Mouse (Mus musculus) limb, embryonic 11.5 days (tissue): Measurements from ENCODE around the gene Gm10803. TPM values are rescaled to one million over a fixed set of nuclear protein-coding genes. Genes with fewer than 3 reads are reported as not detected.

Experiments
- ATAC-seq: fragments of 200-750 bp; cut with Nextera tagmentation; 2 replicates; pipeline ENCODE4 v1.8.0; 2017; ENCODE audit warnings: low read depth; ENCODE audit not compliant: insufficient number of reproducible peaks, low FRiP score, low TSS enrichment
- DNase-seq: peaks from one replicate; pipeline ENCODE4 v3.0.0-alpha.2; 2015; ENCODE audit warnings: low spot score
- H3K27ac ChIP-seq: fragments of 300-500 bp; sonication (generic); replicated peaks from 2 replicates; pipeline ENCODE4 v1.5.1; 2014; ENCODE audit warnings: low read depth, mild to moderate bottlenecking, low read length
- H3K27me3 ChIP-seq: fragments of 300-500 bp; sonication (generic); 2 replicates; pipeline ENCODE4 v1.6.1; 2014; ENCODE audit warnings: mild to moderate bottlenecking, low read length, mixed read lengths; ENCODE audit not compliant: control insufficient read depth, insufficient read depth
- H3K36me3 ChIP-seq: fragments of 300-500 bp; sonication (generic); 2 replicates; pipeline ENCODE4 v1.6.1; 2014; ENCODE audit warnings: mild to moderate bottlenecking, low read length, moderate library complexity, mixed read lengths; ENCODE audit not compliant: control insufficient read depth, insufficient read depth
- H3K4me1 ChIP-seq: fragments of 300-500 bp; sonication (generic); 2 replicates; pipeline ENCODE4 v1.6.1; 2014; ENCODE audit warnings: low read length, mixed read lengths; ENCODE audit not compliant: control insufficient read depth, insufficient read depth
- H3K4me2 ChIP-seq: fragments of 300-500 bp; sonication (generic); 2 replicates; pipeline ENCODE4 v1.6.1; 2014; ENCODE audit warnings: low read depth, mild to moderate bottlenecking, moderate library complexity; ENCODE audit not compliant: severe bottlenecking
- H3K4me3 ChIP-seq: fragments of 300-500 bp; sonication (generic); 2 replicates; pipeline ENCODE4 v1.5.1; 2014; ENCODE audit warnings: low read depth, low read length
- H3K9ac ChIP-seq: fragments of 300-500 bp; sonication (generic); 2 replicates; pipeline ENCODE4 v1.6.1; 2014; ENCODE audit warnings: mild to moderate bottlenecking, low read length
- H3K9me3 ChIP-seq: fragments of 300-500 bp; sonication (generic); 2 replicates; pipeline ENCODE4 v1.6.1; 2016; ENCODE audit warnings: low read length; ENCODE audit not compliant: control insufficient read depth
- WGBS: fragments of 180-500 bp; shearing (Covaris S2); extraction: QIAGEN DNeasy Blood & Tissue Kit; methylation state at CpG from one replicate; pipeline ENCODE4 v1.1.7; 2014; 5-methylcytosine and 5-hydroxymethylcytosine counted together
- polyA plus RNA-seq: library from polyadenylated mRNA; unstranded; fragments of >200 nt; fragmentation: Nextera tagmentation; extraction: Ambion mirVana; gene quantifications from 2 replicates; pipeline ENCODE4 v1.2.1, GENCODE M21; 2014

Gene Gm10803
- polyA plus RNA-seq, 1 experiment from 2014 or later: not detected

DNA sequence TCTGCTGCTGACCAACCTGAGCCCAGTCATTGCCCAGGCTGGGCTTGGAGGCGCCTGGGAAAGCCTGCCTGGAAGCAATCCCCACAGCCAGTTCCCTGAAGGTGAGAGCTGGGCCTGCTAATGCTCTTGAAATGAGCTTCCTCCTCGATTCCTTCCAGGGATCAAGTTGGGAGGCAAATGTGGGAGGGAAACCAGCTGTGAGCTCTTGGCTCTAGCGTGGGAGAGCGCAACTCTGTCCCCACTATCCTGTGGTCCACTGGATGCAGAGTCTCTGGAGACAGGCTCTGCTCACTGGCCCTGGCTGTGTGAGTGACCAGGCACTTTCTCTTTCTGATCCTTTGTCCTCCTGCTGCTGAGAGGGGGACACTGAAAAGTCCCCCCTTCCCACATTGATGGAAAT is 30.8 kb upstream of the Gm10803 start:
- WGBS: 40% methylated on average over 4 of the region's 4 CpGs
- H3K4me1 ChIP-seq: peaks cover 12% of the 10 kb centered on the region; the same call in 1 of the 2 replicates
- H3K27ac ChIP-seq: no peak overlapping the region
- no peak for DNase-seq
- no peaks in the 10 kb centered on the region for H3K27me3 ChIP-seq
- H3K36me3 ChIP-seq: no peaks in the 10 kb centered on the region
- 0 out of 2 replicates have a peak overlapping the region, but pooled peaks have one; percentile 30 for H3K9ac ChIP-seq
- no peak for ATAC-seq
- H3K4me2 ChIP-seq: no peak overlapping the region
- no peak overlapping the region for H3K4me3 ChIP-seq
- H3K9me3 ChIP-seq: no peaks in the 10 kb centered on the region

DNA sequence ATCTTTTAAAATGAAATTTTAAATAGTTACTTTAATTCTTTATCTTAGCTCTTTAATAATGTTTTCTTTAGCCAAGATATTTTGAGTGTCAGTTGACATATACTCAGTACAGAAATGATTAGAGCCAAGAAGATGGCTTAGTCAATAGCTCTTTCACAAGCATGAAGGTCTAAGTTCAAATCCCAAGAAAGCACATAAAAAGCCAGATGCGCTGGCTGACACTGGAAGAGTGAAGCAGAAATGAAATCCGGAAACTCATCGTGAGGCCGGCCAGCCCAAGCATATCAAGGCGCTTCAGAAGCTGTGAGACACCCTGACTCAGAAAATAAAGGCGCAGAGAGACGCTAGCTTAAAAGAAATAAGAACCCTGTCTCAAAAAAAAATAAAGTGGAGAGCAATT is 26.5 kb upstream of the Gm10803 start:
- no peaks in the 10 kb centered on the region for H3K9me3 ChIP-seq
- DNase-seq (no peak), ATAC-seq (no peak)
- H3K27me3 ChIP-seq: no peaks in the 10 kb centered on the region
- 90% methylated on average over 7 of the region's 7 CpGs for WGBS
- H3K4me1 ChIP-seq: peaks cover 15% of the 10 kb centered on the region
- no peak overlapping the region for H3K4me2 ChIP-seq
- no peak overlapping the region for H3K9ac ChIP-seq
- H3K36me3 ChIP-seq: no peaks in the 10 kb centered on the region
- H3K4me3 ChIP-seq: no peak overlapping the region
- no peak overlapping the region for H3K27ac ChIP-seq

DNA sequence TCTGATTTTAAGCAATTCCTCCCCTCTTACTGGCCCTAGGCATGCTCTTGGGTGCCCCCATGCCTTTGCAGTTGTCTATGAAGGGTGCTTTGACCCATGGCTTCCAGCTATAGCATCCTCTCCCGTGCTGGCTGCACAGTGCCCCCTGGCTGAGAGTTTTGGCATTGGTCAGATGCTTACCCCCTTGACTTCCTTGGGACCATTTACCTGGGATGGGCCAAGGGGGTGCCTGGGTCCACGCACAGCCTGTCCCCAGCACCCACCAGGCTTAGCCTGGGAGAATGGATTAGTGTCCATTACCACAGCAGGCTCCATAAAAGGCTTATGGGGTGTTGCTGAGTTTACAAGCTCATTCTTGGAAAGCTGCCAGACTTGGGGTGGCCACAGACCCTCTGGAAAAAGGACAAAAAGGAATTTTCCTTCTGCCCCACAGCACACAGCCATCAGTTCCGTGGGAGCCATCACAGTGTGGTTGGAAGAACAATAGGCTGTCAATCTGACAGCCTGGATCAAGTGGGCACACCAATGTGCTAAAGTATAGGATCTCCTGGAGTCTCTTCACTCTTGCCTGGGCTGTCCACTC is 22.9 kb upstream of the Gm10803 start:
- Histone ChIP-seq H3K9me3 (no peaks in the 10 kb centered on the region), H3K4me3 (no peak overlapping the region), H3K9ac (no peak overlapping the region), H3K36me3 (no peaks in the 10 kb centered on the region), H3K4me2 (no peak overlapping the region), H3K27me3 (no peaks in the 10 kb centered on the region), H3K4me1 (peaks cover 15% of the 10 kb centered on the region), H3K27ac (0 out of 2 replicates have a peak overlapping the region, but pooled peaks have one; percentile 18)
- peak; percentile 67 for ATAC-seq
- 45% methylated on average over 3 of the region's 3 CpGs for WGBS
- DNase-seq: peak; percentile 58

DNA sequence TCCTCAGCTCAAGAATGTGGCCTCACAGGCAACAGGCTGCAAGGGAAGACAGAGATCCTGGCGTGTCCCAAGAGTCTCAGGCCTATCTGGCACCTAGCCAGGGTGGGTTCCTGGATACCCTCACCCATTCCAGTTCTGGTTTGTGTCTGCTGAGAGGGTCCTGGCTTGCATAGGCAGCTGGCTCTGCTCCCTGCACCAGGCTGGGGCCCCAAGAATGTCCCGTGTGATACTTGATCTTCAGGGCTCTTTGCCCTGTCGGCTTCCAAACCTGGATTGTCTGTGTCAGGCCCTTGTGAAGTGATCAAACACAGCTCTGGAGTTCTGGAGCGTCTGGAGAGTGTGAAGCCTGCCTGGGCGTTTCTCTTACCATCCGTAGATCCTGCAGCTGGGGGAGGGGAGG is 22.2 kb upstream of the Gm10803 start:
- no peak for DNase-seq
- peak; percentile 17; the same call in 1 of the 2 replicates for ATAC-seq

DNA sequence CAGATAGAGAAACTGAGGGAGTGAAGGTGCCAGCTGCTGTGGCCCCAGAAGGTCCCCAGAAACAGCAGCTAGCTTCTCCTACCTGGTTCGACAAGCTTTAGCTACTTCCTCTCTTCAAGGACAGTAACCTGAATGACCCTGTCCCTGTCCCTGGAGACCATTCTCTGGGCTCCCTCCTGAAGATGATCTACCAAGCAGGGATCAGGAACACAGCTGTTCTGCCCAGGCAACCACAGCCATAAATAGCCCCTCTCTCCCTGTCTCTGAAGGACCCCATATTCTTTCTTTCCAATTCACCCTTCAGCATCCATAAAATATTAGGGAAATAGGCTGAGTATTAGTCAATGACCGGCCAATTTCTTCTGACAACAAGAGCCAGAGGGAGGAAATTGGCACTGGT is 18.6 kb upstream of the Gm10803 start:
- DNase-seq: no peak
- no peak overlapping the region for H3K27ac ChIP-seq
- H3K27me3 ChIP-seq: no peaks in the 10 kb centered on the region
- H3K4me3 ChIP-seq: no peak overlapping the region
- no peak for ATAC-seq
- no peak overlapping the region for H3K4me2 ChIP-seq
- no peaks in the 10 kb centered on the region for H3K36me3 ChIP-seq
- no peak overlapping the region for H3K9ac ChIP-seq
- WGBS: 80% methylated on average over 2 of the region's 2 CpGs
- no peaks in the 10 kb centered on the region for H3K9me3 ChIP-seq
- peaks cover 15% of the 10 kb centered on the region for H3K4me1 ChIP-seq

More for the DNA sequence above, 22.2 kb upstream of the Gm10803 start:
- H3K36me3 ChIP-seq: no peaks in the 10 kb centered on the region
- H3K9ac ChIP-seq: no peak overlapping the region
- no peak overlapping the region for H3K4me3 ChIP-seq
- no peaks in the 10 kb centered on the region for H3K9me3 ChIP-seq
- 0 out of 2 replicates have a peak overlapping the region, but pooled peaks have one; percentile 18 for H3K27ac ChIP-seq
- no peaks in the 10 kb centered on the region for H3K27me3 ChIP-seq
- H3K4me1 ChIP-seq: peaks cover 15% of the 10 kb centered on the region
- 11% methylated on average over 6 of the region's 6 CpGs for WGBS
- no peak overlapping the region for H3K4me2 ChIP-seq

DNA sequence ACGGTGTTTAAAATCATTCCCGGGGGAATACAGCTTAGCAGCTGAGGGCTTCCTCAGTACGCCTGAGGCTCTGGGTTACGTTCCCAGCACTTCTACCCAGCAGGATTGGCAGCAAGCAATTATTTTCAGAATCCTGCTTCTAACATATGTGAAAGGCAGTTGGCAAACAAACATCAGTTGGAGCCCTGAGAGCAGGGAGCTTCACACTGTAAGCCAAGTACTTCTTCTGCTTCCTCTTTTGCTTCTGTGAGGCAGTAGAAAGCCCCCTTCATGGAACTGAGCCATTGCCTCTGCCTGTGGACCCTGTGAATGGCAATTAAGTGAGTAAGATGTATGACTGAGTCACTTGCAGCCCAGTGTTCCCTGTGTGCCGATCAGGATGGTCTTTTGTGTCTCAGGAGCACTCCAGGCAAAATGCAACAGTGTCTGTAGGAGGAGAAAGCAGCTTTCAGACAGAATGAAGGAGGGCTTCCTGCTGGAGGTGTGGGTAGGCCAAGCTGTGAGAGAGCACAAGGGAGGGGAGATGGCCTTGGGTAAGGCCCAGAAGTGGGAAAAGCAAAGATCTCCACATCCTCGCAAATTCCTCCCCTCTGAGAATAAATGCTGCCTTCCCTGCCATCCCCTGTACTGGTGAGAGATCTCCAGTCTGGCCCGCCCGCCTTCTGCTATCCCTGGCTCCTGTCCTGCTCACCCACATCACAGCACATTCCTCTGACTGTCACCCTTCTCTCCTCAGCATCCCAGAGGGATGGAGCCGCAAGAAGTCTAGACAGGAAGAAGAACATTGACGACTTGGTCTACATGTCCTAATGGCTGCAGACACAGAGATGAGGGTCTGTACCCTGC is 7.5 kb upstream of the Gm10803 start:
- no peak for ATAC-seq
- no peaks in the 10 kb centered on the region for H3K36me3 ChIP-seq
- no peaks in the 10 kb centered on the region for H3K9me3 ChIP-seq
- H3K9ac ChIP-seq: no peak overlapping the region
- no peak overlapping the region for H3K27ac ChIP-seq
- no peak for DNase-seq
- H3K4me2 ChIP-seq: no peak overlapping the region
- no peak overlapping the region for H3K4me3 ChIP-seq
- H3K27me3 ChIP-seq: no peaks in the 10 kb centered on the region
- peaks cover 16% of the 10 kb centered on the region for H3K4me1 ChIP-seq
- WGBS: 55% methylated on average over 10 of the region's 10 CpGs

DNA sequence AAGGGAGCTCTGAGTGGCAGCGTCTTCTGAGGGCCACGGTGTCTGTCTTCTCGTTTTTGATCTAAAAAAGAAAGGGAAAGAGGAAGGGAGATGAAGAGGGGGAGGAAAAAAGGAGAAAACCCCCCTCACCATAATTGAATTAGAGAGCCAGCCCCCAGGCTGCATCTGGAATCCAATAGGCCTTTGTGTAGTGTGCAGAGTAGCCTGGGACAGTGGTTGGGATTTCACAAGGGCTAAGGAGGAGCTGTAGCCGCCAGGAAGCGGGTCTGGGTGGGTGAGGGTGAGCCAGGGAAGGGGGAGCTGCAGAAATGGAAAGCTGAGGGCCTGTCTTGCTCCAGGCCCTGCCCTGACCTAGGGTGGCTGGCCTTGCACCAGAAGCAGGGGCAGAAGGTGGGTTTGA is 6.5 kb upstream of the Gm10803 start:
- DNase-seq: peak; percentile 35
- 48% methylated on average over 5 of the region's 5 CpGs for WGBS
- no peak; the same call in 1 of the 2 replicates for ATAC-seq
- Histone ChIP-seq H3K9me3 (no peaks in the 10 kb centered on the region), H3K4me1 (peaks cover 16% of the 10 kb centered on the region), H3K4me2 (no peak overlapping the region), H3K4me3 (no peak overlapping the region), H3K27ac (no peak overlapping the region), H3K9ac (no peak overlapping the region; the same call in 1 of the 2 replicates), H3K36me3 (no peaks in the 10 kb centered on the region), H3K27me3 (no peaks in the 10 kb centered on the region)

DNA sequence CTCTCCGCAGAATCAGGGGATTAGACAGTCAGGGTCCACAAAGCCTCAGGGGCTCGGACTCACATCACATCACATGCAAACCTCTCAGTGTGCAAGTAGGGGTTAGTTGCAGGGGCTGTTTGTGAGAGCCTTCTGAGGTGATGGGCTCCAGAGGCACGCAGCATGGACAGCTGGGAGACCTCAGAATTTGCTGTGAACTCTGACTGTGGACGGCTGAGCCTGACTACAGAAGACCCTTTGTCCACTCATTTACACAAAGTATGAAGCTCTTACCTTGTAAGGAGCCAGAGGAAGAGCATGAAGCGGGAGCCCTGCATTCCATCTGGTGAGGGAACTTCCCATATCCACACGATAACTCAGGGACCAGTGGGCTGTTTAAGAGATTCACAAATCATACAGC is 5.3 kb downstream of the Gm10803 start:
- DNase-seq (no peak), ATAC-seq (no peak)
- no peak overlapping the region for H3K4me3 ChIP-seq
- H3K9me3 ChIP-seq: no peaks in the 10 kb centered on the region
- H3K27me3 ChIP-seq: no peaks in the 10 kb centered on the region
- H3K36me3 ChIP-seq: no peaks in the 10 kb centered on the region
- H3K27ac ChIP-seq: no peak overlapping the region
- 59% methylated on average over 6 of the region's 6 CpGs for WGBS
- no peak overlapping the region for H3K9ac ChIP-seq
- no peak overlapping the region for H3K4me2 ChIP-seq
- peaks cover 11% of the 10 kb centered on the region for H3K4me1 ChIP-seq
